Mouse (Mus musculus) inflammation-experienced regulatory T-cells, adult 16 weeks (primary cell): ENCODE measurements around the gene Fam193b. TPM values are rescaled to one million over a fixed set of nuclear protein-coding genes. Genes with fewer than 3 reads are reported as not detected.

Experiments used
- polyA plus RNA-seq: library from polyadenylated mRNA; unstranded; fragments of 100-300 nt; shearing (Covaris generic); gene quantifications from one replicate; pipeline ENCODE4 v1.2.1, GENCODE M21; 2017

The Fam193b gene
- polyA plus RNA-seq: 30.0 TPM

GRCm38 (mm10) chr13:55571027-55571751 lies at the start of gene Fam193b:
Gene Fam193b (minus strand): TSS chr13:55571120.

GRCm38 (mm10) chr13:55599566-55600540 lies 28.9 kb upstream of the Fam193b start, which contains the start of gene B4galt7:
Gene B4galt7 (plus strand): TSS chr13:55599896.

GRCm38 (mm10) chr13:55573432-55573831 lies 2.5 kb upstream of the Fam193b start, which contains the start of gene Tmed9:
Gene Tmed9 (plus strand): TSS chr13:55573732.

GRCm38 (mm10) chr13:55536194-55537175 lies 34.4 kb downstream of the Fam193b start, which contains the start of gene Ddx41:
Gene Ddx41 (minus strand): TSS chr13:55536658.

GRCm38 (mm10) chr13:55529198-55529915 lies 41.6 kb downstream of the Fam193b start, which contains the start of gene Dok3:
Gene Dok3 (minus strand): TSS chr13:55529296.

GRCm38 (mm10) chr13:55513111-55513748 lies 57.7 kb downstream of the Fam193b start, which contains the start of gene Pdlim7:
Gene Pdlim7 (minus strand): TSS chr13:55513676.

Other genes with a start within 250 kb of the Fam193b start
- gene Rab24, start 249.2 kb downstream of the Fam193b start, polyA plus RNA-seq: 21.6 TPM
- gene Mxd3, start 241.3 kb downstream of the Fam193b start, polyA plus RNA-seq: 4.0 TPM
- gene Lman2, start 208.3 kb downstream of the Fam193b start, polyA plus RNA-seq: 198 TPM
- 179 TPM for gene Rgs14, start 201.4 kb downstream of the Fam193b start, polyA plus RNA-seq
- gene Slc34a1, start 172.9 kb downstream of the Fam193b start, polyA plus RNA-seq: not detected
- gene Pfn3, start 155.9 kb downstream of the Fam193b start, polyA plus RNA-seq: not detected
- gene F12, start 144.3 kb downstream of the Fam193b start, polyA plus RNA-seq: not detected
- gene Grk6, start 126.0 kb downstream of the Fam193b start, polyA plus RNA-seq: 18.2 TPM
- gene Prr7, start 106.9 kb downstream of the Fam193b start, polyA plus RNA-seq: not detected
- gene Dbn1, start 83.0 kb downstream of the Fam193b start, polyA plus RNA-seq: not detected
- 16.1 TPM for gene Pdlim7, start 57.4 kb downstream of the Fam193b start, polyA plus RNA-seq
- 2.6 TPM for gene Dok3, start 41.8 kb downstream of the Fam193b start, polyA plus RNA-seq
- gene Ddx41, start 34.5 kb downstream of the Fam193b start, polyA plus RNA-seq: 101 TPM
- 296 TPM for gene Tmed9, start 2.6 kb upstream of the Fam193b start, polyA plus RNA-seq
- gene B4galt7, start 28.8 kb upstream of the Fam193b start, polyA plus RNA-seq: 49.6 TPM
- 36.6 TPM for gene Caml, start 51.9 kb upstream of the Fam193b start, polyA plus RNA-seq
- 68.9 TPM for gene Ddx46, start 63.9 kb upstream of the Fam193b start, polyA plus RNA-seq
- gene B230219D22Rik, start 122.0 kb upstream of the Fam193b start, polyA plus RNA-seq: 11.4 TPM
- gene Txndc15, start 143.5 kb upstream of the Fam193b start, polyA plus RNA-seq: 68.3 TPM
- 16.4 TPM for gene Pcbd2, start 156.2 kb upstream of the Fam193b start, polyA plus RNA-seq
- not detected for gene Catsper3, start 213.4 kb upstream of the Fam193b start, polyA plus RNA-seq